Mouse (Mus musculus): ENCODE data around the gene Shtn1. TPM values are rescaled to one million over a fixed set of nuclear protein-coding genes. Genes with fewer than 3 reads are reported as not detected.

Shtn1 gene
- total RNA-seq, 2 experiments from 2014 or later, result 6.4 to 8.1 TPM

GRCm38 (mm10) chr19:59052783-59053490, 23.0 kb downstream of the Shtn1 start:
- ATAC-seq (ENCODE audit: poor library complexity, severe bottlenecking), result no peak

GRCm38 (mm10) chr19:59052053-59052452, 23.8 kb downstream of the Shtn1 start:
- ATAC-seq (ENCODE audit: poor library complexity, severe bottlenecking), result no peak

GRCm38 (mm10) chr19:59051622-59052021, 24.3 kb downstream of the Shtn1 start:
- no peak for ATAC-seq (ENCODE audit: poor library complexity, severe bottlenecking)

- no peak for ATAC-seq (ENCODE audit: poor library complexity, severe bottlenecking)
These were observed 27.0 kb downstream of the Shtn1 start for GRCm38 (mm10) chr19:59048852-59049251.

- ATAC-seq (ENCODE audit: poor library complexity, severe bottlenecking), result no peak
These were observed 28.4 kb downstream of the Shtn1 start for GRCm38 (mm10) chr19:59047511-59047910.

GRCm38 (mm10) chr19:59041086-59041485, 34.8 kb downstream of the Shtn1 start:
- ATAC-seq (ENCODE audit: poor library complexity, severe bottlenecking), result no peak

- no peak for ATAC-seq (ENCODE audit: poor library complexity, severe bottlenecking)
These were observed 37.1 kb downstream of the Shtn1 start for GRCm38 (mm10) chr19:59038793-59039192.

GRCm38 (mm10) chr19:59036811-59037210, 39.1 kb downstream of the Shtn1 start:
- ATAC-seq (ENCODE audit: poor library complexity, severe bottlenecking), result no peak

- no peak for ATAC-seq (ENCODE audit: poor library complexity, severe bottlenecking)
These were observed 42.7 kb downstream of the Shtn1 start for GRCm38 (mm10) chr19:59033241-59033640.

GRCm38 (mm10) chr19:59030221-59030620, 45.7 kb downstream of the Shtn1 start:
- ATAC-seq (ENCODE audit: poor library complexity, severe bottlenecking), result no peak

GRCm38 (mm10) chr19:59029011-59029410, 46.9 kb downstream of the Shtn1 start:
- ATAC-seq (ENCODE audit: poor library complexity, severe bottlenecking), result no peak

GRCm38 (mm10) chr19:59028130-59028529, 47.8 kb downstream of the Shtn1 start:
- ATAC-seq (ENCODE audit: poor library complexity, severe bottlenecking), result no peak

GRCm38 (mm10) chr19:59023876-59024275, 52.0 kb downstream of the Shtn1 start:
- ATAC-seq (ENCODE audit: poor library complexity, severe bottlenecking), result no peak

- ATAC-seq (ENCODE audit: poor library complexity, severe bottlenecking), result no peak
These were observed 54.3 kb downstream of the Shtn1 start for GRCm38 (mm10) chr19:59021644-59022043.

GRCm38 (mm10) chr19:59010802-59011201, 65.1 kb downstream of the Shtn1 start:
- no peak for ATAC-seq (ENCODE audit: poor library complexity, severe bottlenecking)

- ATAC-seq (ENCODE audit: poor library complexity, severe bottlenecking), result no peak
These were observed 69.1 kb downstream of the Shtn1 start for GRCm38 (mm10) chr19:59006577-59007340.

GRCm38 (mm10) chr19:59002827-59003226, 73.1 kb downstream of the Shtn1 start:
- no peak for ATAC-seq (ENCODE audit: poor library complexity, severe bottlenecking)

GRCm38 (mm10) chr19:58981571-58981970, 94.3 kb downstream of the Shtn1 start:
- no peak for ATAC-seq (ENCODE audit: poor library complexity, severe bottlenecking)

GRCm38 (mm10) chr19:58980056-58980440, 95.9 kb downstream of the Shtn1 start:
- no peak for ATAC-seq (ENCODE audit: poor library complexity, severe bottlenecking)

- ATAC-seq (ENCODE audit: poor library complexity, severe bottlenecking), result no peak
These were observed 96.4 kb downstream of the Shtn1 start for GRCm38 (mm10) chr19:58979436-58980055.

- ATAC-seq (ENCODE audit: poor library complexity, severe bottlenecking), result peak; percentile 96
These were observed 97.3 kb downstream of the Shtn1 start for GRCm38 (mm10) chr19:58978401-58979171.

Data from megakaryocyte, adult 5-6 weeks (primary cell).